Mouse (Mus musculus) central nervous system, embryonic 11.5 days (tissue): ENCODE data around the gene Man1b1. TPM values are rescaled to one million over a fixed set of nuclear protein-coding genes. Genes with fewer than 3 reads are reported as not detected.

Experiments
- polyA plus RNA-seq: library from polyadenylated mRNA; depleted of rRNA; stranded (reverse); fragments of >200 nt; gene quantifications from 2 replicates; pipeline ENCODE4 v1.2.3, GENCODE M21; 2012; rRNA removed

Gene Man1b1
- 29.2 and 34.9 TPM in 2 replicates for polyA plus RNA-seq

DNA sequence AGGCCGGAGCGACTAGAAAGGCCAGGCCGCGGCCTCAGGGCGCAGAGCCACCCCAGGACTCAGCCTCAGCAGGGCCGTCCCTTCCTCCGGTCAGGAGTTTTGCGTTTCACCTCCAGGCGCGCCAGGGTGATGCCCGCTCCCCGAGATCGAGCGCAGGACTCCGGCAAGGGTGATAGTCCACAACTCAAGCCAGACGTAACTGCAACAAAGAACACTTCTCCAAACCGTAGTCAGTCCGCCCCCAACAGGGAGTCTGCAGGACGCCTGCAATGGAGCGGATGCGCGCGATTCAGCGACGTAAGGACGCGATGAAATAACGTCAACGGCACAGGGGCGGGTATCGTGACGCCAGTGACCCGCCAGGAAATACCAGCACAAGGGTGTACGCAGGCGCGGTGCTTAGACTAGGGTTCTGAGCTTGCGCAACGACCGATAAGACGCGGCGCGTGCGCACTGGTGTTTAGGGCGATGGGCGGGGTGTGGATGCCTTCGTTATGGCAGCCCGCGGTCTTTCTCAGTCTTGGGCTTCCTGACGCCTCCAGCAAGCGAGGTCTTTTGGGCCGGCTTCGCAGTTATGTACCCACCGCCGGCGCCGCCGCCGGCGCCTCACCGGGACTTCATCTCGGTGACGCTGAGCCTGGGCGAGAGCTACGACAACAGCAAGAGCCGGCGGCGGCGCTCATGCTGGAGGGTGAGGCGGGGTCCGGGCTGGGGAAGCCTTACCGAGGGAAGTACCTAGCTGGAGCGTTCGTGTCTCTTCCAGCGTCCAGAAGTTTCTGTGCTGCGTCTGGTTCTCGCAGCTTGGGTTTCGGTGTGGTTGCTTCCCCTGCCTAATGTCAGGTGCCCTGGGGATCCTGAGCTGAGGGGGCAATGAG, at the start of gene Man1b1:
Gene Man1b1, plus strand, starts transcription at position 53 of the 875 bp plus-strand sequence.

DNA sequence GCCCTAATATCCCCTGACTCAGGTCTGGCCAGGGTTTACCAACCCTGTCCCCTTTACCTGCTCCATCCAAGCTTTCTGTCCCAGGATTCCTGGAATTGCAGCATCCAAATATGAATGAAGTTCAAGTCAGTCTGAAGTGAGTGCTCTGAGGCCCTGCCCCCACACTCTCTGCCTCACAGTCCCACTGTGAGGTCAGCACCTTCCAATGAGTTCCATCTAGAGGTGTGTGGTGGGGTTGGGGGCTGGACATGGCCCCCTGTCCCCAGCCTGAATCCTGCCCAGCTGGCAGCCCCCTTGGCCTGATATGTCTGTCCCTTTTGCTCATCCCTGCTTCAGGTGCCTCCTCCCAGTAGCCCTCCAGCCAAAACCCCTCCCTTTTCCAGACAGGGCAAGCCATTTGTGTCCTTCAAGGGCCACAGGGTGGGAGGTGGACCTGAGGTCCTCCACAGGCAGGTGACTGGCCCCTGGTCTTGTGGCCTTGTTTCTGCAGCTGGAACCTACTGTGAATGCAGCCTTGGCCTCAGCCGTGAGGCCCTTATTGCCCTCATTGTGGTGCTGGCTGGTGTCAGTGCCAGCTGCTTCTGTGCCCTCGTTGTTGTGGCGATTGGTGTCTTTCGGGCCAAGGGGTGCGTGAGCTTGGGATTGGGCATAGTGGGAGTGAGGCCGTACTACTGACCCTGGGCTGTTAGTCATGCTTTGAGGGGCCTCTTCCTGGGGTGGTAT, 44.0 kb upstream of the Man1b1 start, which contains the start of gene Tmem210:
Gene Tmem210, plus strand, starts transcription at position 219 of the 723 bp plus-strand sequence.

GRCm38 (mm10) chr2:25289651-25290050, 42.5 kb upstream of the Man1b1 start, which contains the start of gene Lrrc26:
Gene Lrrc26 (plus strand): TSS chr2:25289915.

DNA sequence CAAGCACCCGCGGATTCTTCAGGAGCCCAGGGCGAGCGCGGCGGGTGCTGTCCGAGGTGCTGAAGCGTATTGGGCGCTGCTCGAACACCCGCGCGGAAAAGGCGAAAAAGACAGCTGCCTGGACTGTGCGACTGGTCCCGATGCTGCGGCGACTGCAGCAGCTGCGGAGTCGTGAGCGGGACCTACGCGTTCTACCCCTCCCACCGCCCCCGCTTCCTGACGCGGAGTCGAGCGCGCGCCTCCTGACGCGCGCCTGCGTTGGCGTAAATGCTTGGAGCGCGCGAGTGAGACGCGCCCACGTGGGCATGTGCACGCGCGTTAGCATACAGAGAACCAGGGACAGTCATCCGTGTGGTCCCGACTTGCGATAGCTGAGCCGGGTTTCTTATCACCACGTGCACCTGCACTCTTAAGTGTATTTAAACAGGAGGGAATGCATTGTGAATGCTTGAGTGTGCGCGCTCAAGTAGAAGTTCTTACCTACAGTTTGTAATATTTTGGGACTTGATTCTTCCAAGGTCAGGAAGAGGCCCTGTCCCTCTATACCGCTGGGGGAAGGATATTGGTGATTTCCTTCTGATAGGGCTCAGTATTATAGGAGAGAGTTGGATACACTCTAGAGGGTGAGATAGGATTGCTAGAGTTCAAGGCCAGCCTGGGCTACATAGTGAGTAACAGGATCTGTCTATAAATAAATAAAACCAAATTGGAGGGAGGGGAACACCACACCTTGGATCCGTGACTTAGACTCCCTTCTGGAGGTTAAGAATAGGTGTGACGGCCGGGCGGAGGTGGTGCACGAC, 13.0 kb upstream of the Man1b1 start, which contains the start of gene Grin1:
Gene Grin1, minus strand, starts transcription at position 217 of the 803 bp plus-strand sequence.

DNA sequence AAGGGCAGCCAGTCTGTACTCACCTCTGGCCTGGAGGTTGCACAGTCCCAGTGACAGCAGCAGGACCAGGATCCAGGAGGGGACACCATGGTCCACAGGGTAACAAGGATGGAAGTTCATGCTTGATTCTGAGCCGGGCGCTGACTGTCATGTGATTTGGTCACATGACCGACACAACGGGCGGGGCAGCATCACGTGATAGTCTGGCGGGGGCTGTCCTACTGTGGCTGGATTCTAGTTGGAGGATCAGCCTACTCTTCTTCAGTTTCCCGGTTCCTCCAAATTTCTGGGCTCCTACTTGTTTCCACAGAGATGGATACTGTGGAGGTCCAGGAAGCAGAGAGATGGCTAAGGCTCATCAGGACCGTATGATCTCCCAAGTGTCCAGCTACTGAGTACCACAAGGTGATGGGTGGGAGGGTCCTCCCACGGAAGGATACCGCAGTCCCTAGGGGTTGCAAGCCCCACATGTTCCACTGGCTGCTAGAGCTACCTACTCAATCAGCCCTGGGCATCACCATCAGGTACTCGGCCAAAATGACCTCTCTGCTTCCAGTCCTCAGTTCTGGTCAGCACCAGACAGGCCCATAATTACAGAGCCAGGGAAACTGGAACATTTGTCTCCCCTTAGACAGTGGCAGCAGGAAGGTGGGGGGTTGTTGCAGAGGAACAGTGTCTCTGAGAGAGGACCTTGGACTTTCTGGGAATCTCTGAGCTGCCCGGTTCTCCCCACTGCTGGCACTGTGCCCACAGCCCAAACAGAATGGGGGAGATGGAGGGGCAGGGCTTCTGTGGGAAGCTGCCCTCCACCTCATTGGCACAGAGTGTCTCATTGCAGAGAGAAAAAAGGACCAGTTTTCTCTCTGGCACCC, 24.3 kb downstream of the Man1b1 start, which contains the start of gene Dpp7:
Gene Dpp7, minus strand, starts transcription at position 152 of the 872 bp plus-strand sequence.

DNA sequence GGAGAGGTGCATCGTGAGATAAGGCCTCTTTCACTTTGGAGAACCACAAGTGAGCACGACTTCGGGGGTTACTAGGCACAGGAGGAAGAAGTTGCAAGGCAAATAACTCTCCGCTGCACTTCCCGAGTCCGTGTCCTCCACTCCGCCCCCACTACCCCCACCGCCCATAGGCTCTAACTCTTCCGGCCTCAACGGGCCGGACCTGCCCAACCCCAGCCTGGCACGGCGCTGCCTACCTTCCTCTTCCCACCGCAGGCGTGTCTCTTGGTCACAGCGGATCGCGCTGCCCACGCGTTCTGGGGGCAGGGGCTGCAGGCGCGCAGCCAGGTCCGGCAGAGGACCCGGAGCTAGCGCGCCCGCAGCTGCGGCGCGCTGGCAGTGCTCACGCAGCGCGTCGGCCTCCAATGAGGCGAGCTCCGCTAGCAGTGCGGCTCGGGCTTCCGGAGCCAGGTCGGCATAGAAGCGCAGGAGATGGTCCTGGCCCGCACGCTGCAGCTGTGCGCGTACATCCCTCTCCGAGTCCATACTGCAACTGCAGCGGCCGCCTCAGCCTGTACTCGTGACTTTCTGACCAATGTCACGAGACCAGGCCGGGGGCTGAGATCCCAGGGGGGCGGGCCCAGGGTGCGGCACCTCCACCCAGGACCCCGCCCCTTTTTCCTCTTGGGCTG, 33.1 kb downstream of the Man1b1 start, which contains the start of gene Uap1l1:
Gene Uap1l1, minus strand, starts transcription at position 592 of the 671 bp plus-strand sequence.

DNA sequence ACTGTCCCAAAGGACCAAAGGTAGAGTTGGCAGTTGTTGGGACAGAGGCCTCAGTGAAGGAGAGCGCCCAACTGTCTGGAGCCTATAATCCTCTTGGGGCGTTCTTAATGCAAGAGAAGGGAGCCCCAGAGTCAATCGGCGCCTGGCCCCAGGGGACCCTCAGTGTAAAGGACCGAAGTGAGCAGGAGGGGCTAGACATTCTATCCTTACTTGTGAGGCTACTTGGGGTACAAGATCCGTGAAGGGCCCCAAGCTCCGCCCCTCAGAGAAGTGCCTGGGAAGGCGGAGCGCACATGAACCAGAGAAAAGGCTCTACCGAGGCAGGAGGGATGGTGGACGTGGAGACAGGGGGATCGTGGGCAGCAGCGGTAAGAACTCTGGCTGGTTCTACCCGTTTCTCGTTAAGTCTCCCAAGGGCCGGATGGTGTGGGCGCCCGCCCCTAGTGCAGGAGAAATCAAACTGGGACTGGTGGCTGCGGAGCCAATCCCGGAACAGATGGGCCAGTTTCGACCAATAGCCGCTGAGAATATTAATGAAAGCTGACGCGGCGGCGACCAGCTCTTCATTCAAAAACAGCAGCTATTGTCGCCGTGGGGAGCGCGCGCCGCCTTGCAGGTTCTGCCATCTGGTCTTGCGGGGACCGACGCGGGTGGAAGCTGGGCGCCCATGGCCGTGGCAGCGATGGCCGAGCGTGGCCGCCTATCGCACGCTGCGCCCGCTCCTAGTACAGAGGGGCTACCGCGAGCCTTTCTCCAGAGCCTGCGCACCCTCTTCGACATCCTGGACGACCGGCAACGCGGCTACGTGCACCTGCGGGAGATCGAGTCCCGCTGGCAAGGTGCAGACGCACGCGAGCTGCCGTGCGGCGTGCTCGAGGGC, 39.9 kb downstream of the Man1b1 start, which contains the start of gene Sapcd2:
Gene Sapcd2, plus strand, starts transcription at position 558 of the 880 bp plus-strand sequence.

GRCm38 (mm10) chr2:25395721-25396596, 63.8 kb downstream of the Man1b1 start, which contains the start of gene Entpd2:
Gene Entpd2 (plus strand): TSS chr2:25395874.

DNA sequence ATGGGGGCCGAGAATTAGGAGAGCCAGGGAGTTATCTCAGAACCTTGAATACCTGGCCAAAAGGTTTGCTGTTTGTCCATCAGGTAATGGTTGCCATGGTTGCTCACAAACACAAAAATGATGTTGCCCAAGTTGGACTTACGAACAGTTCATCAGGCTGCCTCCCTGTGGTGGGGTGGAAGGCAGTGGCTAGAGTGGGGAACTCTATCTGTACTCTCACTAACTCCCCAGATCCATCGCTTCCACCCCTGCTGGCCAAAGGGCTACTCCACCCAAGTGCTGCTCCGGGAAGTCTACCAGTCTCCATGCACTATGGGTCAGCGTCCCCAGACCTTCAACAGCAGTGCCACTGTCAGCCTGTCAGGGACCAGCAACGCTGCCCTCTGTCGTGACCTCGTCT, 66.9 kb downstream of the Man1b1 start, which contains the start of gene Npdc1:
Gene Npdc1, plus strand, starts transcription at position 301 of the 400 bp plus-strand sequence.

Other genes with a start within 250 kb of the Man1b1 start
- gene Noxa1, start 237.2 kb upstream of the Man1b1 start, polyA plus RNA-seq: 0.10 and 0.18 TPM in 2 replicates
- gene Nrarp, start 151.6 kb upstream of the Man1b1 start, polyA plus RNA-seq: 61.4 and 82.9 TPM in 2 replicates
- gene Tor4a, start 135.5 kb upstream of the Man1b1 start, polyA plus RNA-seq: 1.9 and 2.3 TPM in 2 replicates
- gene Nelfb, start 120.8 kb upstream of the Man1b1 start, polyA plus RNA-seq: 76.7 and 116 TPM in 2 replicates
- gene Stpg3, start 117.7 kb upstream of the Man1b1 start, polyA plus RNA-seq: not detected in 2 replicates
- 0.14 TPM in 1 of 2 replicates, not detected in the other for gene Fam166a, start 113.6 kb upstream of the Man1b1 start, polyA plus RNA-seq
- 438 and 534 TPM in 2 replicates for gene Tubb4b, start 107.6 kb upstream of the Man1b1 start, polyA plus RNA-seq
- gene Slc34a3, start 98.0 kb upstream of the Man1b1 start, polyA plus RNA-seq: 0.04 TPM in 1 of 2 replicates, not detected in the other
- 0.02 TPM in 1 of 2 replicates, not detected in the other for gene Rnf224, start 95.6 kb upstream of the Man1b1 start, polyA plus RNA-seq
- 25.3 and 26.0 TPM in 2 replicates for gene Rnf208, start 90.1 kb upstream of the Man1b1 start, polyA plus RNA-seq
- 0.16 TPM in 1 of 2 replicates, not detected in the other for gene Cysrt1, start 89.9 kb upstream of the Man1b1 start, polyA plus RNA-seq
- gene AL732309.1, start 85.5 kb upstream of the Man1b1 start, polyA plus RNA-seq: 8.1 and 14.5 TPM in 2 replicates
- gene Tmem203, start 76.9 kb upstream of the Man1b1 start, polyA plus RNA-seq: 22.0 and 23.7 TPM in 2 replicates
- 4.1 and 4.2 TPM in 2 replicates for gene Tprn, start 69.7 kb upstream of the Man1b1 start, polyA plus RNA-seq
- 131 and 133 TPM in 2 replicates for gene Ssna1, start 59.9 kb upstream of the Man1b1 start, polyA plus RNA-seq
- 106 and 109 TPM in 2 replicates for gene Anapc2, start 59.9 kb upstream of the Man1b1 start, polyA plus RNA-seq
- not detected in 2 replicates for gene Tmem210, start 44.2 kb upstream of the Man1b1 start, polyA plus RNA-seq
- gene Lrrc26, start 42.4 kb upstream of the Man1b1 start, polyA plus RNA-seq: not detected in 2 replicates
- gene Grin1, start 13.2 kb upstream of the Man1b1 start, polyA plus RNA-seq: 1.6 and 2.0 TPM in 2 replicates
- 22.1 and 29.3 TPM in 2 replicates for gene Dpp7, start 24.0 kb downstream of the Man1b1 start, polyA plus RNA-seq
- 2.9 and 5.3 TPM in 2 replicates for gene Uap1l1, start 33.3 kb downstream of the Man1b1 start, polyA plus RNA-seq
- 64.9 and 72.9 TPM in 2 replicates for gene Sapcd2, start 40.0 kb downstream of the Man1b1 start, polyA plus RNA-seq
- gene Entpd2, start 63.5 kb downstream of the Man1b1 start, polyA plus RNA-seq: 0.11 and 0.17 TPM in 2 replicates
- 146 and 170 TPM in 2 replicates for gene Npdc1, start 67.0 kb downstream of the Man1b1 start, polyA plus RNA-seq
- gene Fut7, start 90.9 kb downstream of the Man1b1 start, polyA plus RNA-seq: 0.06 and 0.31 TPM in 2 replicates
- 15.7 and 15.9 TPM in 2 replicates for gene Abca2, start 96.4 kb downstream of the Man1b1 start, polyA plus RNA-seq
- gene Clic3, start 124.5 kb downstream of the Man1b1 start, polyA plus RNA-seq: 0.16 and 0.36 TPM in 2 replicates
- gene Paxx, start 128.8 kb downstream of the Man1b1 start, polyA plus RNA-seq: 23.7 and 35.7 TPM in 2 replicates
- gene Ptgds, start 137.7 kb downstream of the Man1b1 start, polyA plus RNA-seq: 0.34 and 0.41 TPM in 2 replicates
- gene Lcn12, start 161.6 kb downstream of the Man1b1 start, polyA plus RNA-seq: not detected in 2 replicates
- 27.8 and 30.7 TPM in 2 replicates for gene Fbxw5, start 168.4 kb downstream of the Man1b1 start, polyA plus RNA-seq
- 3.8 and 4.0 TPM in 2 replicates for gene C8g, start 169.4 kb downstream of the Man1b1 start, polyA plus RNA-seq
- gene Traf2, start 214.6 kb downstream of the Man1b1 start, polyA plus RNA-seq: 16.0 and 18.2 TPM in 2 replicates
- 165 and 237 TPM in 2 replicates for gene Edf1, start 225.5 kb downstream of the Man1b1 start, polyA plus RNA-seq
- gene Mamdc4, start 242.5 kb downstream of the Man1b1 start, polyA plus RNA-seq: 8.2 and 8.8 TPM in 2 replicates
- gene Phpt1, start 242.9 kb downstream of the Man1b1 start, polyA plus RNA-seq: 154 and 192 TPM in 2 replicates
- 1.2 and 1.4 TPM in 2 replicates for gene Ajm1, start 249.4 kb downstream of the Man1b1 start, polyA plus RNA-seq